Mouse (Mus musculus): ENCODE data around the gene Ccdc39. TPM values are rescaled to one million over a fixed set of nuclear protein-coding genes. Genes with fewer than 3 reads are reported as not detected.

The Ccdc39 gene
- polyA plus RNA-seq (2015; fragmentation: Nextera tagmentation; extraction: Ambion mirVana) = 0.28 and 0.45 TPM in 2 replicates

GRCm38 (mm10) chr3:33843801-33844632 is at the start of gene Ccdc39:
Ccdc39 (minus strand) TSS chr3:33844310.

DNA sequence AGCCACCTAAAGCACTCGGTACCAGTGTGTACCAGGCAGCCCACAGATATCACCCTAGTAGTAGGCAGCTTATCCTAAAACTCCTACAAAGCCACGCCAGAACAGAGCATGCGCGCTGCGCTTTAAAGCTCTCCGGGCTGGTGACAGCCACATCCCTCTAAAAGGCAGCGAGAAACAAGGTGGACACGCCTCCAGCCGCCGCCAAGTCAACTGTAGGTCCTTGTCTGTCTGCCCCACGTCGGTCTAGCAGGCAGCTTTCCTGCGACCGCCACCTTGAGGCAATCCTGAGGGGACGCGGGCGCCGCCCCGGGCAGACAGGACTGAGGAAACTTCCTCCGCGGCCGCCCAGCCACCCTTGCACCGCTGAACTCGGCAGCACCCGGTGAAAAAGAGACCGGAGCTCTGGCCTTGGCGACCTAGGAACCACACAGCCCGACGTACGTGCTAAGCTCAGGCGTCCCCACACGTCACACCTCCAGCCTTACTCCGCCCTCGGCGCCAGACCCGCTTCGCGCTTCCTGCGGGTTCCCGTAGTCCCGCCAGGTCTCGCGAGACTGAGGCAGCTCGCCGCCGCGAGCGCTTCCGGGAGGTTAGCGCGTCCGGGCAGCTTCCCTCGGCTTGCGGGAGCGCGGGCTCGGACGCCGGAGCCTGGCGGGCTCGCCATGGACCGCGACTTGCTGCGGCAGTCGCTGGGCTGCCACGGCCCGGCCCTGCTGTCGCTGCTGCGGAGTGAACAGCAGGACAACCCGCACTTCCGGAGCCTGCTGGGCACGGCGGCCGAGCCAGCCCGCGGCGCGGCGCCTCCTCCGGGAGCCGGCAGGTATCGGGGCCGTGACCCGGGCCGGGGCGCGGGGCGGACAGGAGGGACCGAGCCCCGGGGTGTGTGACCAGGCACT is 44.2 kb downstream of the Ccdc39 start, which contains the start of gene Ttc14:
Gene Ttc14, plus strand, starts transcription at position 216 of the 896 bp plus-strand sequence.

Other genes with a start within 250 kb of the Ccdc39 start
- gene Ttc14, start 44.5 kb downstream of the Ccdc39 start, polyA plus RNA-seq (2015; fragmentation: Nextera tagmentation; extraction: Ambion mirVana) = 36.2 and 37.7 TPM in 2 replicates
- gene Fxr1, start 175.6 kb upstream of the Ccdc39 start, polyA plus RNA-seq (2015; fragmentation: Nextera tagmentation; extraction: Ambion mirVana) = 29.5 and 39.1 TPM in 2 replicates
- 162 and 172 TPM in 2 replicates for gene Dnajc19, start 237.0 kb upstream of the Ccdc39 start, polyA plus RNA-seq (2015; fragmentation: Nextera tagmentation; extraction: Ambion mirVana)